Mouse (Mus musculus) kidney, postnatal 10 days (tissue): ENCODE data around the gene Gpld1.
A peak's percentile ranks its signal among the peaks of the same experiment; 100 is the strongest.
"Not testable (repeated sequence)": the region's sequence is repeated elsewhere in the genome, so short reads cannot be mapped to it uniquely, and the experiment has no call there.

Experiments
- DNase-seq: peaks from one replicate; pipeline ENCODE4 v3.0.0; 2021; ENCODE audit warnings: mixed read lengths

Gpld1 gene

DNA sequence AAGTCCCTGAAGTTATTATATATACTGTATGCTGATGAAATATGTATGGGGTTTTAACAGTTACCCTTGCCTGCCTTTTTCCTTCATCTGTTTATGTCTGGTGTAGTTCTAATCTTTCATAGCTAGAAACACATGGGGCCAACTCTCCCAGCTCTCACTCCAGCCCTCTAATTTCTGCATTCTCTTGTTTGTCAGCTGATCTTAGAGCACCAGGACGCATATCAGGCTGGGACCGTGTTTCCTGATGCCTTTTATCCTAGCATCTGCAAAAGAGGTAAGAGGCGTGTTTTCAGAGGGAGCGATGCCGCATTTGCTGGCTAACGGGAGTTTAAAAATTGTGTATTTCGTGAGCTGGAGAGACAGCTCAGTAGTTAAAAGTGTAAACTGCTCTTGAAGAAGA is 9.7 kb downstream of the Gpld1 start:
- no peak for DNase-seq

DNA sequence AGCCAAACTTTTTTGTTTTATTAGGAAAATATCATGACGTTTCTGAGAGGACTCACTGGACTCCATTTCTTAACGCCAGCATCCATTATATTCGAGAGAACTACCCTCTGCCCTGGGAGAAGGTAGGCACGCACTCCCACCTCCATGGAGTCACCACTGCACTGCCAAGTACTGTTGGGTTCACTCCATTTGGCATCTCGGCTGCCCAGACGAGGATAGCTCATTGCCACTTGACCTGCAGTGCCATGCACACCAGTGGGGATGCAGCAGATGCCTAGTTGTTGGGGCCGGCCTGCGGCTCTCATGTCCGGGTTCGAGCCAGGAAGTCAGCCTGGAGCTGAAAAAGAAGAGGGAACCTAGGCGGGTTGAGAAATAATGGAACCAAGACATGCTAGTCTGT is 12.1 kb downstream of the Gpld1 start:
- no peak for DNase-seq

DNA sequence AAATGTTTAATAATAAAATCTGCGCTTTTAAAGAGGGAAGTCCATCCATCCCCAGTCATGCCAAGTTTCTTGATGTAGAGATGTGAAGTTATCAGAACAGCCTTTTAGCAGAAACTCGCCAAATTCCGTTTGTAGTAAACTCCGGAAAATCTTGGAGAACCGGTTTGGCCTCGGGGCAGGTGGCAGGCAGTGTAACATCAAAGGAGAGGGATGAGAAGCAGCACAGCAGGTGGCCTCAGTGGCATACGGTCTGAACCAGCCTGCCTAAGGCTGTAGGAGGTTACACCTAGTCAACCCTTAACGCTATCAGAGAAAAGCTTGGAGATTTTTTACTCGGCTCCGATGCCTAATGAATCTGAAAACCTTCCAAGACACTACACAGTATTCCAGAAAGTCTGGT is 12.5 kb downstream of the Gpld1 start:
- no peak for DNase-seq

DNA sequence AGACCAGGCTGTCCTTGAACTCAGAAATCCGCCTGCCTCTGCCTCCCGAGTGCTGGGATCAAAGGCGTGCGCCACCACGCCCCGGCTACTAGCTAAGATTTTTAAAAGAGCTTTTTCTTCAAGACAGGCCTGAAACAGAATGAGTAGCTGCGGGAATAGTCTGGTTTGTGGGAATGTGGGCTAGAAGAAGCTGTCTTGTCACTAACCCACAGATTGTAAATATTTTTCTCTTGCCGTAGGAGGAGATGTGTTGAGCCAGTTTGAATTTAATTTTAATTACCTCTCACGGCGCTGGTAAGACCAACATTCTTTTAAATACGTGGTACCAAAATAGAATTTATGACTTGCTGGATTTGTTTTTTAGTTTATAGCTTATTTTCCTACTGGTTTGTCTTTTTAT is 15.7 kb downstream of the Gpld1 start:
- DNase-seq, result no peak

DNA sequence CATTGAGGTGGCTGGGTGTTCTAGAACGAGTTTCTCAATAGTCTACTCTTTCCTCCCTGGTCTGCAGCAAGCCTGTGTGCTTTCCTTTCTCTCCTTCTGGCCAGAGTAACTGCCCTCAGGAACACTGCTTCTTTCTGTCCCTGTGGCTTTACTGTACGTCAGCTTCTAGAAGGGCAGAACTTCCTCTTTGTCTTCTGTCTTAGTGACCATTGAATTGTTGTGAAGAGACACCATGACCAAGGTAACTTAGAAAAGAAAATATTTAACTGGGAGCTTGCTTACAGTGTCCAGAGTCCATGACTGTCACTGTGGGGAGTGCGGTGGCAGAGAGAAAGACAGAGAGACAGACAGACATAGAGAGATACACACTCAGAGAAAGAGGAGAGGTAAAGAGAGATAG is 17.1 kb downstream of the Gpld1 start:
- no peak for DNase-seq

DNA sequence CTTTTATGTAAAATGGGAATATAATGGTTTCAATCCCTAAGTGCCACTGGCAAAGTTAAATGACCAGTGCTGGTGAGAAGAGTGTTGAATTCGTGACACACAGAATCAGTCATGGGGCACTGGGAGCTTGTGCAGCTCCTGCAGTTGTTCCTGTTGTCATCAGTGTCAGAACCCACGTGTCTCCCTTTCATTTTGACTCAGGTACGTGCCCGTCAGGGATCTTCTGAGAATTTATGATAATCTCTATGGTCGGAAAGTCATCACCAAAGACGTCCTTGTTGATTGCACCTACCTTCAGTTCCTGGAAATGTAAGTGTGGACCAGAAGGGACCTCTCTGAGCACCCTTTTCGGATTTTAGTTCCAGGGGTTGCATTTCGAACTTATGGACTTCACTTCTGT is 19.2 kb downstream of the Gpld1 start:
- no peak for DNase-seq

DNA sequence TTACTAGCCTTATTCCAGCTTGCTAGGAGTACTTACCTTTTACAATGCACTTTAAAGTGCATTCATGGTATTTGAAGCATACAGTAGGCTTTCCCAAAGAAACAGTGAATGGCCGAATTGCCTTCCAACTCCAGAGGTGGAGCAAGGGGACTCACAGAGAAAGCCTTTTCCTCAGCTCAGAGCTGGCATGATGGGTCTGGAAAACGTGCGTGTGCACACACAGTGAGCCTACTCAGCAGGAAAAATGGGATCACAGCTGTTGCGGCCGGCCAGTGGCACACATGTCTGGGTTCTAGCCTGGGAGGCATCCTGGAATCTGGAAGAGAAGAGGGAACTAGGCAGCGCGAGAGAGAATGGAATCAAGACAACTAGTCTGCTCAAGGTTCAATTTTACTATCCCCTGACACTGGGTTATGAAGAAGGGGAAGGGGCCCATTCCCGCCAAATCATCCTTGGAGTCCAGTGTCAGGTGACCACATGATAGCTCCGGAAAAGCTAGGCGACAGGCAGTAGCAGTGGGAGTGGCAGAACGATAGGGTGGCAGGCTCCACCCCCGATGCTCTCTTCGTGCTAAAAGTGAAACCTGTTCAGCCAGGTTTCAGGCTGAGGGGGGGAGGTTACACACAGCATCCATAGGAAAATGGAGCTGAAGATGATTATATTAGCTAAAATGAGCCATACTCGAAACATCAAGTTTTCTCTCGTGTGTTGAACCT is 22.3 kb downstream of the Gpld1 start:
- no peak for DNase-seq

DNA sequence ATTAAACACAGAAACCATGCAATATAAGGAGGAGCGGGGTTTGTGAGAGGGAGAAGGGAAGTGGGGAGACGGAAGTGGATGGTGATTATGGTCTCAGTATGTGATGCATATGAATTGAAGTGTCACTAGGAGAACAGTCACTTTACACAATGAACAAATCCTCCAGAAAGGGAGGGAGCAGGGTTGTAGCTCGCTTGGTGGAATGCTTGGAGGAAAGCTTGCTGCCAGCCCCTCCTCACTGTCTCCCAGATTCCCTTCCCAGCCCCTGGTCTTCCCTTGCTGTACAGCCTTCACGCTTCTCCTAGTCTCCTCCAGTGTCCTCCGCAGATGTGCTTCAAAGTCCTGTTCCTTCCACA is 22.9 kb downstream of the Gpld1 start:
- no peak for DNase-seq

DNA sequence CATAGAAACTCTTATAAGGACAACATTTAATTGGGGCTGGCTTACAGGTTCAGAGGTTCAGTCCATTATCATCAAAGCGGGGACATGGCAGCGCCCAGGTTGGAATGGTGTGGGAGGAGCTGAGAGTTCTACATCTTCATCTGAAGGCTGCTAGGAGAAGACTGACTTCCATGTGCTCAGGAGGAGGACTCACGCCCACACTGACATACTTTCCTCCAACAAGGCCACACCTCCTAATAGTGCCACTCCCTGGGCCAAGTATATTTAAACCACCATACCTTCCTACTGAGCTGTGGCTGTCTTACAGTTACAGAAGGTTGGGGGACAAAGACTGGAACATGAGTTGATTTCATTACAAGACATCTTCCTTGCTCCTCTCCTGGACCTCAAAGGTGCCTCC is 28.8 kb downstream of the Gpld1 start:
- DNase-seq, result not testable (repeated sequence)

DNA sequence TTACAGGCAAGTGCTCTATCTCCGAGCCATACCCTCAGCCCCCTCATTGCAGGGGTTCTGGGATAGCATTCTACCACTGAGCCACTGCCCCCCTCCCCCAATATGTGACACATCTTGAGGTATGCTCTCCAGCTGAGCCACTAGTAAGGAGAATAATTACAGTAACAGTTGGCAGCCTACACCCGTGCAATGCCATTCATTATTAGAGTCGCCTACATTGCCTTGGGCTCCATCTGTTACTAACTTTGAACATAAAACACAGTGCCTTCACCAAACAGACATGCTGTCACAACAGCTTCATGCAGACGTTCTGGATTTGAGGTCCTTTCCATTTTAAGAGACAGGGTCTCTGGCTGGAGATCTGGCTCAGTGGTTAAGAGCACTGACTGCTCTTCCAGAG is 33.4 kb downstream of the Gpld1 start:
- no peak for DNase-seq

DNA sequence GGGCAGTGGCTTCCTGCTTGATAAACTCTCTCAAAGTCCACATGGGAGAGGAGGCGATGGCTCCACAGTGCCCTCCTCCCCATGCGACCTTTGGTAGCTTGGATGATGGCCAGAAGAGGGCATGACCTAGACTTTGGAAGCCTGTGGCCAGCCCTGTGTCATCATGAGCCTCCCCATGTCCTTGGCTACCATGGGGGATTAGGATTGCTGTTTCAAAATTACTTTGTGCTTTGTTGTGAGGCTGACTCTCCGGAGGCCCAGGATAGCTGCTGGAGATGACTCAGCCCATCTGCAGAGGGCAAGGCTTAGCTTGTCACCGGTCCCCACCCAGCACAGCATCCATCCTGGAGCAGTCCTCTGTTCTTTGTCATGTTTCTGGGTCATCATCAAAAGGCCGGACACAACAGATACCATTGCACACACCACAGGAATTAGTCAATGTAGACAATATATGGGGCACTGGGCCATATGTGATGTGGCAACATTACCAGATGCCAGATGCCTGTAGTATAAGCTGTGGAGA is 34.9 kb downstream of the Gpld1 start:
- peak; percentile 58 for DNase-seq

DNA sequence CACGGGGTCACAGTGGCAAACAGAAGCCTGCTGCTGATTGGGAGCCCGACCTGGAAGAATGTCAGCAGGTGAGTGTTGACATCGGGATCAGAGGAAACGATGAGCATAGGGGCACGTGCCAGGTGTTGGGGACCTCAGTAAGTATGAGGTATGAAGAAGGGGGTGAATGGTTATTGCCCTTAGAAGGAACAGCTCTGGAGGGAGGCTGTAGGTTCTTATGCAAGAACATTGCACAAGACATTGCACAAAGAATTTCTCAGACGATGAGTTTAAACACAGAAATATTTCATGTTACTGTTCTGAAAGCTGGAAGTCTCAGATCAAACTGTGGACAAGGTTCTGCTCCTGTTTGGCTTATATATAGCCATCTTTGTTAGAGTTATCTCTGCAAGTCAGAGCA is 38.1 kb downstream of the Gpld1 start:
- DNase-seq, result no peak

DNA sequence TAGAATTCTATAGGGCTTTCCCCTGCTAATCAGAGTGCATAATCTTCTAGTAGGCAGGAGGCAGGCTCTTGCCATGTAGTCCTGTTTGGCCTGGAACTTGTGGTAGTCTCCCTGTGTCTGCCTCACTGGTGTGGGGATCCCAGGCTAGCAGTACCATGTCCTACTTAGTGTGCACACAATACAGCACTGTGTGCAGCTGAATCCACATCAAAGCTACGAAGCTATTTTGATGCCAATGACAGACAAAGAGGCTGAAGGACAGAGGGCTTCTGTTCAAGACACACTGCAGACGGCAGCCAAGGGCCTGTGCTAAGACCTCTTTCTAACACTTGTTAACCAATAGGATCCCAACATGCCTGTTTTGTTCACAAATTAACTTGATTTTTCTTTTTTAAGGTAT is 42.5 kb downstream of the Gpld1 start:
- DNase-seq, result no peak

DNA sequence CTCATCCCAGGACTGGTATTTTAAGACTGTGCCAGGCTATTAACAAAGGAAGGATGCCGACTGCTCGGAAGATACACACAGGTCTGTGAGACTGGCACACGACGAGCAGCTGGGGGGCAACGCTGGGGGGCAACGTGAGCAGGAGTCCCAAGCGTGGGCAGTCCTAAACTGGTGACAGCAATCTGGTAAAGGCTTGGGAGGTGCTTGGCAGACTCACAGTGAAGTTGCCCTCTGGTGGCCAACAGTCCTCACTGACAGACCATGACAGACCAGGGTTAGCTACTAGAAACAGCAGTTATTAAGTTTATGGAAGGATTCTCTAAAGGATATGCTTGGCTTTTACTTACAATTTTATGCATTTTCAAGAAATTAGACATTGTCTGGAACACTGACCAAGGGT is 45.4 kb downstream of the Gpld1 start:
- DNase-seq, result peak; percentile 82

DNA sequence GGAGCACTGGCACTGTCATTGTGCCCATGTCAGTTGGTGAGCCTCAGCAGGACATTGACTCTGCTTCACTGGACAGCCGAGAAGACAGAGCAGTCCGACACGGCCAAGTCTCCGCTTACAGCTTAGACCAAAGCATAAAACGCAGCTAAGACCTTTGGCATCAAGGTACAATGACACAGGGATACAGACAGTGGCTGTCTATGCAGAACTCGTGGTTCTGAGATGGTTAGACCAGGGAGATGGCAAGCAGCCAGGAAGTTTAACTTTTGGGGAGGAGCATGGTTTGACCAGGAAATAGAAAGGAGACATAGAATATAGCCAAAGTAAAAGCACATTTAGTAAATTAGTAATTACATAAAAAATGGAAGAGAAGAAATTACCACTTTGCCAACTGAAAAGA is 46.1 kb downstream of the Gpld1 start:
- DNase-seq, result peak; percentile 50

DNA sequence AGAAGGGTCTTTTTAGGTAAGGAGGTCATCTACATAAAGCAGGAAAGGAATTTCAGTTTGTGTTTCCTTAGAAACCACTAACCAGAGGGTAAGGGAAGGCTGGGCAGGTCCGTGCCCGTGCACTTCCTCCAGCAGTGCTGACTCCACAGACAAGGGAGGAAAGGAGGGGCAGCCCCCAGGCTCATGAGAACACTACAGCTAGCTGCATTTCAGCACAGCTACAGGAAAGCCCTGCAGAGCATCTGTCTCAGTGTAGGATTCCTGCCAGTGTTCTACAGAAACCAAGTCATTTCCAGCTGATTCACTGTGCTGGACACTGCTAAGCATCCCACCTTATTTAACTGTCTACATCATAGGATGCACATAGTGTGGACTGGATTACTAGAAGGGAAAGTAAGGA is 50.2 kb downstream of the Gpld1 start:
- DNase-seq, result peak; percentile 40

DNA sequence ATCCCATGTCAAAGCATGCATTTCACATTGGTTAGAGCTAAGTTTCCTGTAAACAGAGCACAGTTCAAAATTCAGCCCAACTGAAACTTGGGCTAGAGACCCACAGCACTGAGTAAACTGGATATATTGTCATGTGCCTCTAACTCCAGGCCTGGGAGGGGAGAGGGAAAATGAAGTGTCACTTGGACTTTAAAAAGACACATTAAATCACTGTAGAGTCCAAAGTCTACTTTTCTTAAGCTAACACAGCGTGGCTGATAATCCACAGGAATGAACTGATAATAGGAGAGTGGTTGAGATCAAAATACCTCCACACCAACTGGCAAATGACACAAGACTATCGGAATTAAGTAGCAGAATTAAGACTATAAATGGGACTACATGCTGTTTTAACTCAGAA is 56.6 kb downstream of the Gpld1 start:
- no peak for DNase-seq

DNA sequence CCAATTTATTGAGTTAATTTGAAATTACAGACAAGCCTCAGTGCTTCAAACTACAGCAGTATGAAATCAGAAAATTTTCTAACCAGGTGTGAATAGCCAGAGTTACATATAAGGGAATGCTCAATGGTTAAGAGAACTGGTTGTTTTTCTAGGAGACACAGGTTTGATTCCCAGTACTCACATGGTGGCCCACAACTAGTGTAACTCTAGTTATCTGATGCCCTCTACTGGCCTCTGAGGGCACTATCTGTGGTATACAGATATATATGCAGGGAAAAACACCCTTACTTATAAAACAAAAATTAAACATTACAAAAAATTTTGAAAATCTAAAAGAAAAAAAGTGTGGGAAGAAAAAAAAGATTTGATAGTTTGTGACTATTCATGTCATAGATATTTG is 60.0 kb downstream of the Gpld1 start:
- DNase-seq, result no peak

DNA sequence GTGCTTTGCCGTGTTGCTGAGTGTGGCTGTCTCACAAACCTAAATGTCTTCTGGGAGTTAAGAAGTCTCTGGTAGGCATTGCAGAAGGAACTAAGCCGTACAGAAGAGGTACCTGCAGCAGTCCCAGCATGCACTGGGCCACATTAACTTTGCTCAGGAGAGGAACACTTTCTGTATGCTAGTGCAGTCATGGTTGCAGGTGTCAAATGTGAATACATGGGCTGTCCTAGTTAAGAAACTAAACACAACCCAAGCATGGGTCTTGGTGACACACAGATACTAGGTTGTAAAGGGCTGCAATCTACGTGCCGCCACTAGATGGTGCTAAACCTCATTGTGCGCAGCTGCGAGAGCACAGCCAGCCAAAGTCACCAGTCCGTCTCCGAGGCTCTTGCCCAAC is 64.2 kb downstream of the Gpld1 start:
- peak; percentile 68 for DNase-seq

DNA sequence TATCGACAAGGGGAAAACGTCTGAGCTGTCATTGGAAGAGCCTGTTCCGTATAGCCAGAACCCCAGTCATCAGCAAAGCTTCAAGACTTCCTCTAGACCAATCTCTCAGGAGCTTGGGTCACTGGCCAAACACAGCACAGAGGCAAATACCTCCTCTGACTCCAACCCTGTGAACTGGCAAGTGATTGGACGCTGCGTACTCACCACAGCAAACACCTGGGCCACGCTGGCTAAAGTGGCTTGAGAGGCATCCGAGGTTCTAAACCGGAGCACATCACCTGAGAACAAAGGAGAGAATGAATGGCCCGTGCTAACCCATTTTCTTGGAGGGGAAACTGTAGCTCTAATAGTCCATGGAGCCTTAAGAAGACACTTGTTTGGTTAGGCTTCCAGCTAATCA is 75.4 kb downstream of the Gpld1 start:
- DNase-seq, result no peak

DNA sequence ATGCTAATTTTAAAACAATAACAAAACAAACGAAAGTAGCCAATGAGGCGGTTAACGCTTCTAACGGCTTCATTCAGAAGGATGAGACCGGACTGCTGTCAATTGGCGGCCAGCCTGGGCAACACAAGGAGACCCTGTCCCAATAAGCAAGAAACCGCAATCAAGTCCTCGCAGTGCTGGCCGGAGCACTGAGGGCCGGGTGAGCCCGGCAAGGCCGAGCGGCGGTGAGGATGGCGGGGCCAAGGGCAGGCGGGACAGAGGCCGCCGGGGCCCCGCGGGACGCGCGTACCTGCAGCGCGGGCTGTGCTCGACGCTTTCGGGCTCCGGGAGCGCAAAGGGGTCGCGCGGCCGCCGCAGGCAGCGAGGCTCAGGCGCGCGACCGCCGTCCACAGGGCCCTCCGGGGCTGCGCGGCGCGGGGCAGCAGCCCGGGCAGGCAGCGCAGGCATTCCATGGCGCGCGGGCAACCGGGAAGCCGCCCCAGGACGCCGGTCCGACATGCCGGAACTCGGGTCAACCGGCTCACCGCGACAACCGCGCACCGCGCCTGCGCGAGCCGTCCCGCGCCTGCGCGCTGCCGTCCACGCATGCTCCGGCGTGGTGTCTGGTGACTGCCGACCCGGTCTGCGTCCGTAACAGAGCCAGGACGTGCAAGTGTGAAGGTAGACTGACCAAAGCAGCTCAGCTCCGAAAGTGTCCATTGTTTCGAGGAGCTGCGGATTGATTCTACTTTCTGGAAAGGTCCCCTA is 77.0 kb downstream of the Gpld1 start, which contains the start of gene Mrs2:
TSS of gene Mrs2 (minus strand) at position 587 of the 747 bp plus-strand sequence.
- peak; percentile 93 for DNase-seq

DNA sequence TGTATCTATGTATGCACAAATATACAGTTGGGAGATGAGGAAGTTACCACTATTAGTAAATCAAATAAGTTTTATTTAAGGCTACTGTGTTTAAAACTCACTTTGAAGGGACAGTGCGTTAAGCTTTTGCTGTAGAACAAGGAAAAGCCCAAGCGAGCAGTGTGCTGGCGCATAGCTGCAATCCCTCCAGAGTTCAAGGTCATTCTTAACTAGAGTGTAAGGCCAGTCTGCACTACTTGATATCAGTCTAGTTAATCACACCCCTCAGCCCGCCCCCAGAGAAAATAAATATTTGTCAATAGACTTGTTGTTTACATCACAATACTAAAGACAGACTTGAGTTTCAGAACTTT is 77.6 kb downstream of the Gpld1 start:
- no peak for DNase-seq

DNA sequence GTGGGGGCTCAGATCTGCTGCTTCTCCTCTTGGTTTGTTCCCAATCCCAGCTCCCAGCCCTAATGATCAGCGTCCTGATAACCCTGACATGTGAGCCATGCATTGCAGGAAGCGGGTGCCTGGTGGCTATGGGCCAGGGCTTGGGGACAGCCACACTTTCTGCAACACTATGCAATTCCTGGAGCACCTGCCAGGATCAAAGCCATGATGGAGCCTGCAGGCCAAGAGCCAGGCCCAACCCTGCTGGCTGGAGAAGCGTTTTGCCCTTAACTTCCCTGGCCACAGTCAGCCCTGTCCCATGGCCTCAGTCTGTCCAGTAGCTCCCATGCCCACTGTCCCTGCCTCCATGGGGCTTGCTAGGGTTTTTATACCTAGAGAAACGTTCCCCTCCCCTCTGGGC is 79.4 kb downstream of the Gpld1 start:
- no peak for DNase-seq

DNA sequence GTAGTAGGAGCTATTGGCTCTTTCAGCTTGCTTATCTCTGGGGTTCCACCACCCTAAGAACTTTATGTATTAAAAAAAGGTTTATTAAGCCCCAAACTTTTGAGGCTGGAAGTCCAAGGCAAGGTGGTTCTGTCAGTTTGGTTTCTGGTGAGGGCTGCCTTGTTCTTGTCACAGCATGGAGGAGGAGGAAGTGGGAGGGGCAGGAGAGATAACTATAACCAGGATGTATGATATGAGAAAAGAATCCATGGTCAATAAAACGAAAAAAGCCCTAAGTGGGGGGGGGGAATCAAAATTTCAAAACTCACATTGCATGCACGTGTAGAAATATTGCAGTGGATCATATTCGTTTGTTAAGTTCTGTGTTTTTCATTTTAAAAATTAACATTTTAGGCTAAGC is 80.2 kb downstream of the Gpld1 start:
- DNase-seq, result no peak

DNA sequence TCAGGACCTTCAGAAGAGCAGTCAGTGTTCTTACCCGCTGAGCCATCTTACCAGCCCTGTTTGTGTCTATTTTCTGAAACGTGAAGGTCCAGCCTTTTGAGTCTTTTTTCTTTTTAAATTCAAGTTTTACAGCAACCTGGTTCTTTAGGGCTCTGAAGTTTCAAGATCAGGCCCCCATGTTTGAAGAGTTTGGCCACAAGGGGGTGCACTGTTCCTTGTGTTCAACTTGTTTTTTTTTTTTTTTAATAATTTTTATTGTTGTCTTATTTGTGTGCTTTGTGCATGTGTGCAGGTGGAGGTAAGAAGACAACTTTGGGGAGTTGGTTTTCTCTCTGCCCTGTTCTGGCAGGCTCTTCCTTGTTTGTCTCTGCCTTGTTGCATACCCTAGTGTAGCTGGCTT is 81.7 kb downstream of the Gpld1 start:
- DNase-seq, result peak; percentile 81
